Mouse (Mus musculus) intestine, postnatal 0 days (tissue): Measurements from ENCODE around the gene Prkag1. TPM values are rescaled to one million over a fixed set of nuclear protein-coding genes. Genes with fewer than 3 reads are reported as not detected.

Source experiments
- ATAC-seq: fragments of 200-750 bp; cut with Nextera tagmentation; 2 replicates; pipeline ENCODE4 v1.8.0; 2017; ENCODE audit warnings: mild to moderate bottlenecking, moderate TSS enrichment, moderate library complexity
- H3K27ac ChIP-seq: fragments of 300-500 bp; sonication (generic); 2 replicates; pipeline ENCODE4 v1.5.1; 2014; ENCODE audit warnings: mild to moderate bottlenecking, low read depth, low read length, moderate library complexity
- H3K27me3 ChIP-seq: fragments of 300-500 bp; sonication (generic); replicated peaks from 2 replicates; pipeline ENCODE4 v1.6.1; 2014; ENCODE audit warnings: low read length, mixed read lengths; ENCODE audit not compliant: control insufficient read depth, insufficient read depth
- H3K36me3 ChIP-seq: fragments of 300-500 bp; sonication (generic); 2 replicates; pipeline ENCODE4 v1.6.1; 2014; ENCODE audit warnings: mild to moderate bottlenecking, moderate library complexity; ENCODE audit not compliant: control insufficient read depth, insufficient read depth
- H3K4me1 ChIP-seq: fragments of 300-500 bp; sonication (generic); replicated peaks from 2 replicates; pipeline ENCODE4 v1.6.1; 2014; ENCODE audit warnings: antibody characterized with exemption, low read length, mixed read lengths; ENCODE audit not compliant: control insufficient read depth, insufficient read depth
- H3K4me2 ChIP-seq: fragments of 300-500 bp; sonication (generic); replicated peaks from 2 replicates; pipeline ENCODE4 v1.6.1; 2014; ENCODE audit warnings: low read depth, mild to moderate bottlenecking, moderate library complexity
- H3K4me3 ChIP-seq: fragments of 300-500 bp; sonication (generic); 2 replicates; pipeline ENCODE4 v1.5.1; 2014; ENCODE audit warnings: low read depth, low read length
- H3K9ac ChIP-seq: fragments of 300-500 bp; sonication (generic); 2 replicates; pipeline ENCODE4 v1.6.1; 2014; ENCODE audit warnings: mild to moderate bottlenecking, low read depth, low read length
- H3K9me3 ChIP-seq: fragments of 300-500 bp; sonication (generic); 2 replicates; pipeline ENCODE4 v1.6.1; 2016; ENCODE audit warnings: mixed run types; ENCODE audit not compliant: control insufficient read depth
- CTCF ChIP-seq: sonication (generic); IDR thresholded peaks from 2 replicates; pipeline ENCODE4 v1.5.1; 2016; ENCODE audit warnings: low read depth, mild to moderate bottlenecking, control low read depth, antibody characterized with exemption, moderate library complexity
- WGBS: fragments of 180-500 bp; shearing (Covaris S2); extraction: QIAGEN DNeasy Blood & Tissue Kit; methylation state at CpG from one replicate; pipeline ENCODE4 v1.1.7; 2014; 5-methylcytosine and 5-hydroxymethylcytosine counted together
- polyA plus RNA-seq: library from polyadenylated mRNA; unstranded; fragments of >200 nt; fragmentation: Nextera tagmentation; extraction: Ambion mirVana; gene quantifications from 2 replicates; pipeline ENCODE4 v1.2.1, GENCODE M21; 2015

Prkag1 gene
- polyA plus RNA-seq, 1 experiment from 2014 or later = 67.0 TPM

DNA sequence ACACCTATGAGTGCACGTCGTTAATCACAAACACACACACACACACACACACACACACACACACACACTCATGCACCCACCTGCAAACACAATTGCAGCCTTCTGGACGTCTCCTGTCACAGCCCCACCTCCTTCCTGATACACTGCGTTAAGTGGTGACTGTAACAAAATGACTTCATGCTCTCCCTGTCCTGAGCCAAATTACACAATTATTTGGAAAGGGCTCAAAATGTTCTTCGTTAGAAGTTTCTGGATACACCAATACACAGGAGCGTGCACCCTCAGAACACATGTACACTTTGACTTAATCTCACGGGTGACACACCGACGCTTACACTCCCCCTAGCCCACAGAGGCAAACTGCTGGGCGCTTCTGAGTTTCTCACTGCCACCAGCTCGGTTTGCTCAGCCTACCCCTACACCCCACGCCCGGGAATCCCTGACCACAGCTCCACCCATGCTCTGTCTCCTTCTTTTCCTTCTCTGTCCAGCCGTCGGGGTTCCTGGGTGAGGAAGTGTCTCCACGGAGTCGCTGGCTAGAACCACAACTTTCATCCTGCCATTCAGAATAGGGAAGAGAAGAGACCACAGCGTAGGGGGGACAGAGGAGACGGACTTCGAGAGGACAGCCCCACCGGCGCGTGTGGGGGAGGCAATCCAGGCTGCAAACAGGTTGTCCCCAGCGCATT is 42.2 kb downstream of the Prkag1 start:
- Histone ChIP-seq H3K4me1 (peaks cover 4% of the 10 kb centered on the region; the same call in 1 of the 2 replicates), H3K27ac (no peak overlapping the region), H3K9me3 (peaks cover 3% of the 10 kb centered on the region; the same call in 1 of the 2 replicates), H3K4me3 (peak overlapping the region; percentile 7; the same call in 1 of the 2 replicates), H3K36me3 (no peaks in the 10 kb centered on the region), H3K9ac (no peak overlapping the region), H3K27me3 (peaks cover 73% of the 10 kb centered on the region), H3K4me2 (peak overlapping the region; percentile 30)
- TF ChIP-seq CTCF = no peak
- 10% methylated on average over 24 of the region's 24 CpGs for WGBS
- ATAC-seq = no peak

DNA sequence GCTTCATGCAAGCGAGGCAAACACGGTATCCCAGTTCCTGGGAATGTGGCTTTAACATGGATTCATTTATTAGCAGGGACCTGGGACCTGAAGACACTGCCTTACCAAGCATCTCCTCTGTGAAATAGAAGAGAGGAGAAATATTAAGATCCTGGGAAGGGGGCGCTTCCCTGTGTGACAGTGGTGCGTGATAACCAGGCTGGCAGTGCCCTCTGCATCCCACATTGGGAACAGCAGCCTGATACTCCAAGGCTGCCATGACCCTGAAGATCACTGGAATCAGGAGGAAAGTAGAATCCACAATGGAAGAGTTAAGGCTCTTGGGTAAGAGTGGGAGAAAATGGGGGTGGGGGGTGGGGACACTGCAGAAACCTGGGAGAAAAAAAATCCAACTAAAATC is 43.4 kb downstream of the Prkag1 start:
- H3K27ac ChIP-seq = no peak overlapping the region
- WGBS = 40% methylated on average over 4 of the region's 4 CpGs
- H3K4me1 ChIP-seq = peaks cover 4% of the 10 kb centered on the region; the same call in 1 of the 2 replicates
- H3K4me3 ChIP-seq = no peak overlapping the region
- H3K4me2 ChIP-seq = no peak overlapping the region
- H3K9me3 ChIP-seq = peaks cover 3% of the 10 kb centered on the region; the same call in 1 of the 2 replicates
- H3K27me3 ChIP-seq = peaks cover 61% of the 10 kb centered on the region
- TF ChIP-seq CTCF = peak; percentile 73
- no peak overlapping the region for H3K9ac ChIP-seq
- no peaks in the 10 kb centered on the region for H3K36me3 ChIP-seq
- no peak for ATAC-seq

- H3K27me3 ChIP-seq = peaks cover 44% of the 10 kb centered on the region
- 45% methylated on average over 7 of the region's 7 CpGs for WGBS
- ATAC-seq = no peak
Measured at GRCm38 (mm10) chr15:98785744-98786143, 45.6 kb downstream of the Prkag1 start.

DNA sequence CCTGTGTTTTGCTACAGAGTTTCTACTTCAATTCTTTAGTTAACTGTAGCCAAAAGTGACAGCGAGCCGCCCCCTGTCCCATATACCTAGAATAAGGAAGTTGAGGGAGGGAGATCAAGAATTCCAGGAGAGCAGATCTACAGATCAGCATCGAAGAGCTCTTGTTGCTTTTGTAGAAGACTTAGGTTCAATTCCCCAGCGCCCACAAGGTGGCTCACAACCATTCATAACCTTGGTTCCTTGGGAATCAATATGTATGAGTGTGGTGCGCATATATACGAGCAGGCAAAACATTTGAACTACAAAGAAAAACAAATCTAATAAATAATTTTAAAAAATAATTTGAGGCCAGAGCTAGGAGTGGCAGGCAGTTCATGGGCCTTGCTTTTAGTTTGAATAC is 50.2 kb downstream of the Prkag1 start:
- Histone ChIP-seq H3K27ac (no peak overlapping the region), H3K27me3 (peaks cover 54% of the 10 kb centered on the region), H3K9me3 (peaks cover 3% of the 10 kb centered on the region; the same call in 1 of the 2 replicates), H3K4me2 (no peak overlapping the region), H3K36me3 (no peaks in the 10 kb centered on the region), H3K9ac (no peak overlapping the region), H3K4me3 (no peak overlapping the region), H3K4me1 (no peaks in the 10 kb centered on the region)
- 35% methylated on average over 6 of the region's 6 CpGs for WGBS
- no peak for ATAC-seq
- TF ChIP-seq CTCF = peak; percentile 29; the same call in 1 of the 2 replicates

More at GRCm38 (mm10) chr15:98785744-98786143, 45.6 kb downstream of the Prkag1 start:
- Histone ChIP-seq H3K9ac (no peak overlapping the region), H3K36me3 (no peaks in the 10 kb centered on the region), H3K4me1 (peaks cover 4% of the 10 kb centered on the region; the same call in 1 of the 2 replicates), H3K4me3 (no peak overlapping the region), H3K27ac (no peak overlapping the region), H3K4me2 (no peak overlapping the region), H3K9me3 (peaks cover 3% of the 10 kb centered on the region; the same call in 1 of the 2 replicates)
- peak; percentile 64 for TF ChIP-seq CTCF

DNA sequence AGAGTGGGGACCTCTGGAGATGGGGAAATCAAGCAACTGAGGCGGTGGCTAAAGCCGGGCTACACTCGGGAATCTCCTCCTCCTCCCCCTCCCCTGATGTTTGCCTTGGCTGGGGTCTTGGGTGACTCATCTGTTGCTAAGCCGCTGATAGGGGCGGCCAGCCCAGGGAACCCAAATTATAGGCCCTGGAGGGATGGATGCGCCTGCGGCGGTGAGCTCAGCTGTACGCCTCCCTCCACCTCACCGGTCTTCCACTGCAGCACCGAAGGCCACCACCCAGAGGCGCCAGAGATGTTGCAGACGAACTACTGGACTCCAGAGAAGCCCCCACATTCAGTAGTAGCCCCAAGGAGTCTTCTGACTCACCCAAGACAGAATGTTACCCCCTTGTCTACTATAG is 50.7 kb downstream of the Prkag1 start:
- no peak for ATAC-seq
- peaks cover 2% of the 10 kb centered on the region; the same call in 1 of the 2 replicates for H3K9me3 ChIP-seq
- H3K36me3 ChIP-seq = no peaks in the 10 kb centered on the region
- H3K9ac ChIP-seq = no peak overlapping the region
- peak; percentile 43 for TF ChIP-seq CTCF
- H3K4me3 ChIP-seq = no peak overlapping the region
- H3K4me1 ChIP-seq = no peaks in the 10 kb centered on the region
- H3K4me2 ChIP-seq = no peak overlapping the region
- 10% methylated on average over 13 of the region's 13 CpGs for WGBS
- H3K27ac ChIP-seq = no peak overlapping the region
- H3K27me3 ChIP-seq = peaks cover 60% of the 10 kb centered on the region

DNA sequence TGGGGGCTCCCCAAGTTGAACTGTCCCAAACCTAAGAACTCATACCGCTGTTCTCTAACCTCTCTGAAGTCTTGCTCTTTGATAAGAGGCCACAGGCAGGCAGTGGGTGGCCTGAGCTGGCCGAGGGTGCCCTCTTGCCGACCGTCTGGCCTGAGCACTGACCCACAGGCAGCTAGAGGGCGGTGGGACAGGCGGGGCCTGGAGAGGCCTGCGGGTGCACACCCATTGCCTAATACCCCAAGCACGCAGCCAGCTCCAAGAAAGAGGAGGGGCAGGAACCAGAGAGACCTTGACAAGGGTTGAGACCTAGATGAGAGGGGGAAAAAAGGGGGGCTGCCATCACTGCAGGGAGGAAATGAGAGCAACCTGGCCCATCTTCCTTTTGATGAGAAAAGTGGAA is 51.2 kb downstream of the Prkag1 start:
- no peak for TF ChIP-seq CTCF
- Histone ChIP-seq H3K27ac (no peak overlapping the region), H3K9ac (no peak overlapping the region), H3K4me3 (no peak overlapping the region), H3K4me1 (no peaks in the 10 kb centered on the region), H3K9me3 (no peaks in the 10 kb centered on the region), H3K4me2 (no peak overlapping the region), H3K36me3 (no peaks in the 10 kb centered on the region), H3K27me3 (peaks cover 63% of the 10 kb centered on the region)
- 6% methylated on average over 8 of the region's 8 CpGs for WGBS
- ATAC-seq = no peak
